Mouse (Mus musculus) testis, adult 2 months (tissue): Measurements from ENCODE around the gene Sirt3.

ENCODE experiments used
- CTCF ChIP-seq: fragments of 200-500 bp; IDR thresholded peaks from 2 replicates; pipeline ENCODE4 v1.5.1; 2012; ENCODE audit warnings: low read depth, mild to moderate bottlenecking, inconsistent platforms, low read length, moderate library complexity; ENCODE audit not compliant: control insufficient read depth, insufficient read depth, insufficient replicate concordance
- POLR2A ChIP-seq: fragments of 200-500 bp; IDR thresholded peaks from 2 replicates; pipeline ENCODE4 v1.6.1; 2012; ENCODE audit warnings: low read depth, mild to moderate bottlenecking, inconsistent platforms, low read length, moderate library complexity; ENCODE audit not compliant: control insufficient read depth

GRCm38 (mm10) chr7:140858746-140859145 lies 23.4 kb downstream of the Sirt3 start:
- TF ChIP-seq CTCF (no peak), POLR2A (no peak)
